Comparison of ENCODE assay signal across 16 mouse cellular contexts in the genomic region with DNA sequence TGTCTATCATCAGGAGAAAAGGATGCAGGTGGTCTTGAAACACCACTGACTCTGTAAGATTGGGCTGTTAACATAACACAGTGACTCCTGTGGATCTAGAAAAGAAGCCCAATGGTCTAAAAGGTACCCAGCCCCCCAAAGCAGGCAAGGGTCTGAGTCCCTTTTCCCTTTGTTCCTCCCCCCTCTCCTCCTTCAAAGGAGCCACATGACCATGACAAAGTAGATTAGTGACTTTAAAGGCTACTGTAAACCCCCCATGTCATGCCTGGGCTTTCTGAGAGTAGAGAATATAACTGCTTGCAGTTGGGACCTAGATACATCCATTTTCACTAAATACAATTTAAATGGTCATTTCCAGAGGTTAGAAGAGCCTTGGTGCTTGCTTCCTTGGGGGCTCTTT.
"Had no signal": no experiment of that assay in that cellular context is flagged by ENCODE, and none has a peak within 500 bp of the region (broad histone marks: within the 10 kb centered on the region; RNA-seq: fewer than 3 reads in every experiment).

No protein-coding gene starts in this region.

- H3K27me3 ChIP-seq: limb, embryonic 15.5 days; liver, embryonic 12.5 days; neural tube, embryonic 15.5 days had no signal

- DNase-seq: kidney, adult 9 months; kidney, postnatal 36 days; layer of hippocampus, adult 9-11 months; layer of hippocampus, postnatal 36 days; lung, embryonic 14.5 days; lung, postnatal 10 days; lung, postnatal 4 days; right cerebral cortex, adult 18-20 months; right cerebral cortex, postnatal 25 days; thymus, adult 18-20 months; thymus, postnatal 14 days had no signal

- H3K36me3 ChIP-seq: liver, embryonic 12.5 days had no signal

- H3K27ac ChIP-seq: kidney, postnatal 0 days; limb, embryonic 15.5 days; liver, embryonic 12.5 days; neural tube, embryonic 15.5 days had no signal

- ATAC-seq: liver, embryonic 12.5 days had no signal

- H3K4me2 ChIP-seq: limb, embryonic 15.5 days; liver, embryonic 12.5 days; lung, embryonic 14.5 days; neural tube, embryonic 15.5 days had no signal

- H3K9me3 ChIP-seq: limb, embryonic 15.5 days; liver, embryonic 12.5 days; neural tube, embryonic 15.5 days had no signal

- H3K4me1 ChIP-seq: limb, embryonic 15.5 days; liver, embryonic 12.5 days; neural tube, embryonic 15.5 days had no signal

- H3K4me3 ChIP-seq: limb, embryonic 15.5 days; liver, embryonic 12.5 days; myocyte; neural tube, embryonic 15.5 days had no signal

- H3K9ac ChIP-seq: limb, embryonic 15.5 days; liver, embryonic 12.5 days; lung, embryonic 14.5 days; neural tube, embryonic 15.5 days had no signal
